Mouse (Mus musculus) kidney, adult 18-20 months (tissue): ENCODE data around the gene Sema5a.

ENCODE experiments used
- DNase-seq: peaks from one replicate; pipeline ENCODE4 v3.0.0; 2021

Gene Sema5a

GRCm38 (mm10) chr15:32377781-32378180 lies 133.2 kb downstream of the Sema5a start:
- no peak for DNase-seq

GRCm38 (mm10) chr15:32380311-32380710 lies 135.7 kb downstream of the Sema5a start:
- no peak for DNase-seq

DNA sequence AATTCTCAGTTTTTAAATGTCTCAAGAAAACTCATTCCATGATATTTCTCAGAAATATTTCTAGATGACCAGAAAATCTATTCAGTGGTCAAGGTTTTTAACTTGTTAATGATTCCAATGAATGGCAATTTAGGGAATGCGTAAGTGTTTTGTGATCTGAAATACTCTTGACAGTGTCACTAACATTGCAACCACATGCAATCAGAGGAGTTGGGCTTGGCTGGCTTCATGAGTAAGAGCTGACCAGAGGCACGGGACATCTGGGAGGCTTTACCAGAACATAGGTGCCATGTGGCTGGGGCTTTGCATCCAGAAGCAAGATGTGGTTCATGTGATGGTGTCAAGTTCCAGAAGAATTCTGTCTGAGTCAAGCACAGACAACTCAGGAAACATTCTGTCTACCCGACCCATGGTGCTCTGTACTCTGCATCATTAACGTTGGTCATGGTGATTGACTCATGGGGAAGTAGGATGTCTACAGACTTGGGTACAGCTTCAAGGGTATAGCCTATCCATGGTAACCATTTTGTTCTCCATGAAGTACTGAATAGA lies 138.4 kb downstream of the Sema5a start:
- DNase-seq, result no peak

- no peak for DNase-seq
Observed at GRCm38 (mm10) chr15:32396241-32396890, 151.8 kb downstream of the Sema5a start.

GRCm38 (mm10) chr15:32397064-32397463 lies 152.5 kb downstream of the Sema5a start:
- DNase-seq, result no peak

DNA sequence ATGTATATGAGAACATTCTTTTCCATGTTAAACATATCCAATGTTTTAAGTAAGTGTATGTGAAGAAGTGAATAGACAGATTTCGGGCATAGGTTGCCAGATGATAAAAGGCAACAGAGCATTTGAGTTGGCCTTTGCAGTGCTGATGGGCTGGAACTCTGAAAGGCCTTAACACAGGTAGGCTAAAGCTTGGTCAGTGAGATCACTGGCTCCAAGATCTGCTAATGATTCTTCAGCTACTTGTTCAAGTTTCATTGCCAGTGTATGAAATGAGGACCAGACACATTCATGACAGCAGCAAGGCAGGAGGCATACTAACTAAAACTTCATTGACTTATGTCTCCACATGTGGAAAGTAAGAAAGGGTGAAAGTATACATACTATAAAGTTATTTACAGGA lies 154.1 kb downstream of the Sema5a start:
- DNase-seq, result no peak

GRCm38 (mm10) chr15:32401909-32402527 lies 157.4 kb downstream of the Sema5a start:
- no peak for DNase-seq

GRCm38 (mm10) chr15:32403321-32403720 lies 158.7 kb downstream of the Sema5a start:
- no peak for DNase-seq

- DNase-seq, result no peak
Observed at GRCm38 (mm10) chr15:32406436-32406835, 161.8 kb downstream of the Sema5a start.

DNA sequence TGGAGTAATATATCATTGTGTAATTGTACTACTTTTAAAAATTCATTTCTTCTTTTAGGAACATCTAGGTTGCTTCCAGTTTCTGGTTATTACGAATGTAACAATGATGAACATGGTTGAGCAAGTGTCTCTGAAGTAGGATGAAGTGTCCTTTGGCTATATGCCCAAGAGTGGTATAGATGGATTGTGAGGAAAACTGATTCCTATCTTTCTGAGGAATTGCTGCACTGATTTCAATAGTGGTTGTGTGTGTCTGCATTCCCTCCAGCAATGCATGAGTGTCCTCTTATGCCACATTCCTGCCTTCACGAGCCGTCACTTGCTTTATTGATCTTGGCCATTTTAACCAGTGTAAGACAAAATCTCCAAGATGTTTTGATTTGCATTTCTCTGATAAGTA lies 163.2 kb downstream of the Sema5a start:
- DNase-seq, result no peak

DNA sequence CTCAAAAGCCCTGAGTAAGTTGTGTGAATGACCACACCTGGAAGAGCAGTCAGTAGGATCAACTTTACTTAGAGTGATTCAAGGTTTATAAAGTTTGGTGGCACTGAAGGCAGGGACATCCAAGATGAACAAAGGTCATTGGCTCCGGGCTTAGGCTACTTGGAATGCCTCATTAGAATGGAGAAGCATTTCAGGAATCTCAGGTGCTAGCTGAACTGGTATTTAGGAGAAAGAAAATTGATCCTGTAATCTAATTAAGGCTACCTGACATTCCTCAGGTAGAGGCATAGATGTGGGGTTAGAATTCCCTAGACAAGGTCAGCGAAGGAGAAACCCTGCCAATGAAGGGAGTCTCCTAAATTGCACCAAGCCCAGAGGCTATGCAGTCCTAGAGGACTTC lies 171.7 kb downstream of the Sema5a start:
- DNase-seq, result peak; percentile 39

GRCm38 (mm10) chr15:32422631-32423030 lies 178.0 kb downstream of the Sema5a start:
- no peak for DNase-seq

DNA sequence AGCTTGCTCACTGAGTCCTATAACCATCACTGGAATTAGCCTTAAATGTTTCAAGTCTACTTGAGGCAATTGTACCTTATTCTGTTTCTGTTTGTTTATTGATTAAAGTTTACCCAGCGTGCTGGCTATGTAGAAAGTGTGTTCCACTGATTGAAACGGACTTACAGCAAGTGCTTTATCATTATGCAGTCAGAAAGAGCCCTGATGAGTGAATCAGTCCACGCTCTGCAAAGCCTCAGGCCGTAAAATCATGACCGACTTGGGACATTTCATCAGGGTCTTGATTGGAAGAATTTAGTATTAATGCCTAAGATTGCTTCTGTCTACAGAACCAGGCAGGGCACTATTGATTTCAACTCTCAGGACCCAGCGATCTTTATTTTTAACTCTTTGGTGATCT lies 178.5 kb downstream of the Sema5a start:
- DNase-seq, result no peak

GRCm38 (mm10) chr15:32427188-32427924 lies 182.7 kb downstream of the Sema5a start:
- no peak for DNase-seq

- DNase-seq, result no peak
Observed at GRCm38 (mm10) chr15:32432927-32433832, 188.6 kb downstream of the Sema5a start.

DNA sequence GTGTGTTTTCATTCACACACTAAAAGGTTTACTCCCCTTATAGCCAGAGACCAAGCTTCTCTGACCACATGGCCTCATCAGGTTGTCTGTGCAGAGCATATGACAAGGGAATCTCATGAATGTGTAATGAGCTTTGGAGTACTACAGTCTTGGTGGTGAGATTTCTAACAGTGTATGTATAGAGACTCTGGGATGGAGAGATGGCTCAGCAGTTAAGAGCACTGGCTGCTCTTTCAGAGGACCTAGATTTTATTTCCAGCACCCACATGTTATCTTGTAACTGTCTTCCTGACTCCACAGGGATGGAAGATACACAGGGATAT lies 189.2 kb downstream of the Sema5a start:
- no peak for DNase-seq

DNA sequence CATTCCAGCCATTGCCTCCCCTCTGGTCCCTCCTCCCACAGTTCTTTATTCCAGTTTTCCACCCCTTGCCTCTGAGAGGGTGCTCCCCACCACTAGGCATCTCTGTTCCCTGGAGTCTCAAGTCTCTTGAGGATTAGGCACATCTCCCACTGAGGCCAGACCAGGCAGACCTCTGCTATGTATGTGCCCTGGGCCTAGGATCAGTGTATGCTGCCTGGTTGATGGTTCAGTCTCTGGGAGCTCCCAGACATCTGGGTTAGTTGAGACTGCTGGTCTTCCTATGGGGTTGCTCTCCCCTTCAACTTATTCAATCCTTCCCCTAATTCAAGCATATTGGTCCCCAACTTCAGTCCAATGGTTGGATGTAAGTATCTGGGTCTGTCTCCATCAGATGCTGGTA lies 189.7 kb downstream of the Sema5a start:
- DNase-seq, result no peak

- DNase-seq, result peak; percentile 79
Observed at GRCm38 (mm10) chr15:32437654-32438053, 193.0 kb downstream of the Sema5a start.

- DNase-seq, result no peak
Observed at GRCm38 (mm10) chr15:32442745-32443144, 198.1 kb downstream of the Sema5a start.

GRCm38 (mm10) chr15:32447558-32448349 lies 203.1 kb downstream of the Sema5a start:
- DNase-seq, result no peak

DNA sequence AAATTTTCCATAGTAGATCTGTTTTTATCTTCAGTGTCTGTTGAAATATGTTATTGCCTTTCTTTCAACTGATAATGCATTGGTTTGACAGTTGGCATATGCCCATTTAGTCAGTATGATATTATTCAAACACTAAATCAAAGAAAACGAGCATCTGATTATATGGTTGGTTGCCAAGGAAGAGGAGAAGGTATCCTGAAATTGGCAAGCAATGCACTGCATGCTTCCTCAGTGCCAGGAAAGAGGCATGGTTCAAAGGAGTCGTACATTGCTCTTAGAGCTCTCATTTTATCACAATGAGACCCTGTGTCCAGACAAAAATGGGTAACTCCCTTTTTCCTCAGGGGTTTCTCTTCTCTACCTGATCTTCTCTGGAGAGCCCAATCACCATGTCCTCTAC lies 214.4 kb downstream of the Sema5a start:
- DNase-seq, result no peak

DNA sequence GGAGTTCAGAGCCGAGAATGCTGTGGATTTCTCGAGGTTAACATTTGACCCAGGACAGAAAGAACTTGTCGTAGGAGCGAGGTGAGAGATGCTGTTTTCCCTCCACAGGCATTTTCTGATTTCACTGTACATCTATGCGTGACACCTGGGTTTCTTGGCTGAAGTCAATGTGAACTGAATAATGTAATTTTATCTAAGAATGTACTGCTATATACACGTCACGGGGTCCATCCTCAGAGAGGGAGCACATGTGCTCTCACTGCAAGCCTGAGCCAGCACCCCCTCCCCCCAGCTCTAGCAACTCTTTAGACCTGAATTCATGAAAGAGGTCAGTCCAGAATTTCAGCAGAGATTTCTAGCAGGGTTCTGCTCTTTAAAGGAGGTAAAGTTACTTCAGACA lies 215.6 kb downstream of the Sema5a start:
- DNase-seq, result no peak
